Mouse (Mus musculus): ENCODE results near the gene Syndig1. TPM values are rescaled to one million over a fixed set of nuclear protein-coding genes. Genes with fewer than 3 reads are reported as not detected.
A peak's percentile ranks its signal among the peaks of the same experiment; 100 is the strongest.

The Syndig1 gene
- polyA plus RNA-seq, 2 experiments = 0.10 to 0.63 TPM

GRCm38 (mm10) chr2:149818395-149818794 lies 10.6 kb upstream of the Syndig1 start:
- H3K4me3 ChIP-seq (ENCODE audit: insufficient read depth in 1 of 2, low read depth in 2 of 2, low read length in 2 of 2) = no peak overlapping the region
- WGBS (ENCODE audit: insufficient replicate concordance) = 50% methylated on average over 3 of the region's 3 CpGs

DNA sequence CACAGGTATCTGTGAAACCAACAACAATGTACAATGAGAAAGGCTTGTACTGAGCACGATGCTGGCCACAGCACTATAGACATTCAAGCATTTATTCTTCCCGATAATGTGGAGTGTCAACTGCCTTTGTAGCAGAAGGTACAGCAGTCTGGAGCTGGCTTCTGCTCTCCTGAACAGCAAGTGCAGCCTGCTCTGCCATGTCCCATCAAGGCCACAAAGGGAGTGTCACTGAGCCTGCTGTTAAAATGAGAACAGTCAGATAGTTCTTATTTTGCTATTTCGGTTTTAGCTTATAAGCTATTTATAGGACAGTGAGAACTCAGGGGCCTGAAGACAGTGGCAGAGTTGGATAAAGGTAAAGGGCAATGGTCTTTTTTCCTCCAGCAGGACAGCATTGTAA lies 9.3 kb upstream of the Syndig1 start:
- WGBS (ENCODE audit: insufficient replicate concordance) = 55% methylated on average over 3 of the region's 3 CpGs
- no peak for DNase-seq (ENCODE audit: low read depth in 3 of 3, low spot score in 3 of 3)
- Histone ChIP-seq H3K27ac (no peak overlapping the region), H3K4me2 (ENCODE audit: low read depth) (no peak overlapping the region), H3K9ac (replicated peaks) (no peak overlapping the region), H3K27me3 (ENCODE audit: control insufficient read depth, insufficient read depth, low read length) (no peaks in the 10 kb centered on the region), H3K4me3 (ENCODE audit: insufficient read depth in 1 of 2, low read depth in 2 of 2, low read length in 2 of 2) (no peak overlapping the region), H3K9me3 (ENCODE audit: control insufficient read depth, low read length) (no peaks in the 10 kb centered on the region), H3K4me1 (replicated peaks; ENCODE audit: control insufficient read depth in 2 of 2, insufficient read depth in 2 of 2, low read length in 1 of 2) (no peaks in the 10 kb centered on the region), H3K36me3 (replicated peaks; ENCODE audit: control insufficient read depth, insufficient read depth, low read depth) (no peaks in the 10 kb centered on the region)
- TF ChIP-seq CTCF (IDR thresholded peaks at IDR 0.05; ENCODE audit: low read depth) (no peak), EP300 (IDR thresholded peaks at IDR 0.05; ENCODE audit: low read depth) (no peak)
- ATAC-seq (ENCODE audit: insufficient read depth) = no peak

More at GRCm38 (mm10) chr2:149818395-149818794, 10.6 kb upstream of the Syndig1 start:
- H3K9me3 ChIP-seq (ENCODE audit: control insufficient read depth, low read length) = no peaks in the 10 kb centered on the region
- no peak for ATAC-seq (ENCODE audit: insufficient read depth)
- no peak for DNase-seq (ENCODE audit: low read depth in 3 of 3, low spot score in 3 of 3)
- H3K27me3 ChIP-seq (ENCODE audit: control insufficient read depth, insufficient read depth, low read length) = no peaks in the 10 kb centered on the region
- TF ChIP-seq EP300 (IDR thresholded peaks at IDR 0.05; ENCODE audit: low read depth) (no peak), CTCF (IDR thresholded peaks at IDR 0.05; ENCODE audit: low read depth) (no peak)
- no peak overlapping the region for H3K9ac ChIP-seq (replicated peaks)
- no peaks in the 10 kb centered on the region for H3K4me1 ChIP-seq (replicated peaks; ENCODE audit: control insufficient read depth in 2 of 2, insufficient read depth in 2 of 2, low read length in 1 of 2)
- no peak overlapping the region for H3K27ac ChIP-seq
- H3K4me2 ChIP-seq (ENCODE audit: low read depth) = no peak overlapping the region
- H3K36me3 ChIP-seq (replicated peaks; ENCODE audit: control insufficient read depth, insufficient read depth, low read depth) = no peaks in the 10 kb centered on the region

- Histone ChIP-seq H3K4me2 (ENCODE audit: low read depth) (no peak overlapping the region), H3K9me3 (ENCODE audit: control insufficient read depth, low read length) (no peaks in the 10 kb centered on the region), H3K4me1 (replicated peaks; ENCODE audit: control insufficient read depth in 2 of 2, insufficient read depth in 2 of 2, low read length in 1 of 2) (no peaks in the 10 kb centered on the region), H3K4me3 (ENCODE audit: insufficient read depth in 1 of 2, low read depth in 2 of 2, low read length in 2 of 2) (no peak overlapping the region), H3K36me3 (replicated peaks; ENCODE audit: control insufficient read depth, insufficient read depth, low read depth) (no peaks in the 10 kb centered on the region), H3K9ac (replicated peaks) (no peak overlapping the region), H3K27me3 (ENCODE audit: control insufficient read depth, insufficient read depth, low read length) (no peaks in the 10 kb centered on the region), H3K27ac (no peak overlapping the region)
- ATAC-seq (ENCODE audit: insufficient read depth) (no peak), DNase-seq (ENCODE audit: low read depth in 3 of 3, low spot score in 3 of 3) (no peak)
- WGBS (ENCODE audit: insufficient replicate concordance) = 15% methylated on average over 2 of the region's 2 CpGs
- no peak for TF ChIP-seq EP300 (IDR thresholded peaks at IDR 0.05; ENCODE audit: low read depth)
- TF ChIP-seq CTCF (IDR thresholded peaks at IDR 0.05; ENCODE audit: low read depth) = 0 out of 2 replicates have a peak, but pooled peaks have one; percentile 17
Observed at GRCm38 (mm10) chr2:149820201-149820600, 8.8 kb upstream of the Syndig1 start.

DNA sequence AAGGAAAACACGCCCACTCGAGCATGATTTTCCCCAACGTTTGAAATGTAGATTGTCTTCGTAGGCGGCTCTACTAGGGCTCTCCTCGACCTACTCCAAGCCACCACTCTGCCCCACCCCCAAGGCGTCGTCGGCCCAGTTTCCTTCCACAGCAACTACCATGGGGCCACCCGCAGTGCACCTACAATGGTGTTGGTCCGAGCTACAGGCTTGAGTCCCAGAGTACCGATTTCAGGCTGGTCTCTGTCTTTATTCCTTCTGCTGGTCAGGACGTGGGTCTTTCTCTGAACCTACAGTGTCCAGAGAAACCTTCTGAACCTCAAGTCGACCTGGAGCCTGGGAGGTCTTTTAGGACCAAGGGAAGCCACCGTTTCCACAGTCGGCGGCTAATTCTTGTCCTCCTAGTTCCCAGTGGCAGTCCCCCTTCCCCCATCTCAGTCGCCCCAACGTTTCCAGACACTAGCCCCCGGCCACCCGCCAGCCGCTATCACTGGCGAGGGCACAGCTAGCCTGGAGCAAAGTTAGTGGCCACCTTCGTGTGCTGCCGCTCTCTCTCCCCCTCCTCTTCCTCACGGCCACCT lies 1.0 kb downstream of the Syndig1 start:
- DNase-seq (ENCODE audit: low read depth in 3 of 3, low spot score in 3 of 3) = no peak
- Histone ChIP-seq H3K4me3 (ENCODE audit: insufficient read depth in 1 of 2, low read depth in 2 of 2, low read length in 2 of 2) (no peak overlapping the region), H3K9me3 (ENCODE audit: control insufficient read depth, low read length) (no peaks in the 10 kb centered on the region), H3K4me2 (ENCODE audit: low read depth) (peak overlapping the region; percentile 12; the same call in 1 of the 2 replicates), H3K4me1 (replicated peaks; ENCODE audit: control insufficient read depth in 2 of 2, insufficient read depth in 2 of 2, low read length in 1 of 2) (no peaks in the 10 kb centered on the region), H3K9ac (replicated peaks) (no peak overlapping the region), H3K27me3 (ENCODE audit: control insufficient read depth, insufficient read depth, low read length) (peaks cover 30% of the 10 kb centered on the region), H3K27ac (no peak overlapping the region), H3K36me3 (replicated peaks; ENCODE audit: control insufficient read depth, insufficient read depth, low read depth) (no peaks in the 10 kb centered on the region)
- no peak for TF ChIP-seq CTCF (IDR thresholded peaks at IDR 0.05; ENCODE audit: low read depth)
- no peak for TF ChIP-seq EP300 (IDR thresholded peaks at IDR 0.05; ENCODE audit: low read depth)
- ATAC-seq (ENCODE audit: insufficient read depth) = no peak
- WGBS (ENCODE audit: insufficient replicate concordance) = 3% methylated on average over 26 of the region's 26 CpGs

- no peak for DNase-seq (ENCODE audit: low read depth in 3 of 3, low spot score in 3 of 3)
- TF ChIP-seq CTCF (IDR thresholded peaks at IDR 0.05; ENCODE audit: low read depth) (no peak), EP300 (IDR thresholded peaks at IDR 0.05; ENCODE audit: low read depth) (no peak)
- no peak within 1 kb of the TSS for H3K9ac ChIP-seq (replicated peaks)
- no peaks in the 10 kb centered on the region for H3K36me3 ChIP-seq (replicated peaks; ENCODE audit: control insufficient read depth, insufficient read depth, low read depth)
- H3K9me3 ChIP-seq (ENCODE audit: control insufficient read depth, low read length) = no peaks in the 10 kb centered on the region
- no peak for ATAC-seq (ENCODE audit: insufficient read depth)
- peak within 1 kb of the TSS in 1 of 2 experiments; percentile 2; a peak in 1 of 4 replicates for H3K4me3 ChIP-seq (ENCODE audit: insufficient read depth in 1 of 2, low read depth in 2 of 2, low read length in 2 of 2)
- peaks cover 30% of the 10 kb centered on the region for H3K27me3 ChIP-seq (ENCODE audit: control insufficient read depth, insufficient read depth, low read length)
- peak within 1 kb of the TSS; percentile 12; the same call in 1 of the 2 replicates for H3K4me2 ChIP-seq (ENCODE audit: low read depth)
- WGBS (ENCODE audit: insufficient replicate concordance) = 2% methylated on average over 78 of the region's 82 CpGs
- no peaks in the 10 kb centered on the region for H3K4me1 ChIP-seq (replicated peaks; ENCODE audit: control insufficient read depth in 2 of 2, insufficient read depth in 2 of 2, low read length in 1 of 2)
- no peak within 1 kb of the TSS for H3K27ac ChIP-seq
Observed at GRCm38 (mm10) chr2:149830536-149831458, 1.8 kb downstream of the Syndig1 start, which contains the start of gene C530025M09Rik. C530025M09Rik (minus strand) TSS chr2:149831213.
